Mouse (Mus musculus) liver, postnatal 0 days (tissue): ENCODE data around the gene Grin3b.

Source experiments
- CTCF ChIP-seq: sonication (generic); IDR thresholded peaks from 2 replicates; pipeline ENCODE4 v1.5.1; 2016; ENCODE audit warnings: antibody characterized with exemption, low read depth
- EP300 ChIP-seq: IDR thresholded peaks from 2 replicates; pipeline ENCODE4 v1.6.1; 2016; ENCODE audit warnings: antibody characterized with exemption, low read depth, mild to moderate bottlenecking

DNA sequence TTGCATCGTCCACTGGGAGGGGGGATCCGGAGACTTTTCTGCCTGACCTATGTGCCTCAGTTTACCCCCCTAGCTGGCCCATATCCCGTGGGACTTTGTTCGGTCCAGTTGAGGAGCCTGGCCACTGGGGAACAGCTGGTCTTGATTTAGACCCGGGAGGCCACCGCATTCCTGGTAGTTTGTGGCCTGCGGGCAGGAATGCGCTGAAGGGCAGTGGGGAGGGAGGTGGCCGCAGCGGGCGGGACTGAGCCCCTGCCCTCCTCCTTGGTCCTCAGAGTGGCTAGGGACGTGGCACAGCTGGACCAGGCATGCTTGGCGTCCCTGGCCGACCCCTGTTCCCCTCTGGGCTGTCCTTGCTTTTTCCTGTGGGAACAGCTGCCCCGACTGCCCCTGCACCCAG is 19.4 kb downstream of the Grin3b start:
- no peak for TF ChIP-seq EP300
- TF ChIP-seq CTCF: no peak
